Mouse (Mus musculus) liver, embryonic 14.5 days (tissue): Measurements from ENCODE around the gene Nbr1. TPM values are rescaled to one million over a fixed set of nuclear protein-coding genes. Genes with fewer than 3 reads are reported as not detected.
"Not testable (repeated sequence)": the region's sequence is repeated elsewhere in the genome, so short reads cannot be mapped to it uniquely, and the experiment has no call there.

Source experiments
- ATAC-seq: fragments of 200-750 bp; cut with Nextera tagmentation; 2 replicates; pipeline ENCODE4 v1.8.0; 2017; ENCODE audit warnings: moderate number of reproducible peaks, mild to moderate bottlenecking, moderate library complexity; ENCODE audit not compliant: insufficient read depth
- DNase-seq, 3 experiments: peaks; one replicate each; pipeline ENCODE4 v3.0.0-alpha.2; 2012 to 2013; ENCODE audit warnings: low read depth in 3 of 3, low spot score in 3 of 3
- H3K27ac ChIP-seq: fragments of 300-500 bp; sonication (generic); 2 replicates; pipeline ENCODE4 v1.5.1; 2014; ENCODE audit warnings: moderate library complexity, mild to moderate bottlenecking, control low read depth, inconsistent platforms
- H3K27me3 ChIP-seq: fragments of 300-500 bp; sonication (generic); 2 replicates; pipeline ENCODE4 v1.6.1; 2014; ENCODE audit warnings: mild to moderate bottlenecking, low read length, moderate library complexity; ENCODE audit not compliant: control insufficient read depth, insufficient read depth
- H3K36me3 ChIP-seq: fragments of 300-500 bp; sonication (generic); replicated peaks from 2 replicates; pipeline ENCODE4 v1.6.1; 2014; ENCODE audit warnings: low read depth; ENCODE audit not compliant: control insufficient read depth, insufficient read depth
- H3K4me1 ChIP-seq, 2 experiments: fragments of 200-500 bp in 1 of 2; fragments of 300-500 bp in 1 of 2; sonication (generic) in 1 of 2; replicated peaks; 2 replicates each; pipeline ENCODE4 v1.6.1; 2012 to 2014; ENCODE audit warnings: antibody characterized with exemption in 1 of 2, inconsistent platforms in 1 of 2, low read length in 1 of 2; ENCODE audit not compliant: control insufficient read depth in 2 of 2, insufficient read depth in 2 of 2
- H3K4me2 ChIP-seq: fragments of 300-500 bp; sonication (generic); 2 replicates; pipeline ENCODE4 v1.6.1; 2014; ENCODE audit warnings: low read depth, mild to moderate bottlenecking, control low read depth, moderate library complexity
- H3K4me3 ChIP-seq, 2 experiments: fragments of 200-500 bp in 1 of 2; fragments of 300-500 bp in 1 of 2; sonication (generic) in 1 of 2; 2 replicates each; pipeline ENCODE4 v1.5.1; 2012 to 2014; ENCODE audit warnings: low read depth in 2 of 2, low read length in 2 of 2, mild to moderate bottlenecking in 2 of 2, control low read depth in 1 of 2, inconsistent platforms in 1 of 2, moderate library complexity in 1 of 2; ENCODE audit not compliant: insufficient read depth in 1 of 2
- H3K9ac ChIP-seq: fragments of 300-500 bp; sonication (generic); replicated peaks from 2 replicates; pipeline ENCODE4 v1.6.1; 2014; ENCODE audit warnings: mild to moderate bottlenecking, control low read depth, moderate library complexity
- H3K9me3 ChIP-seq: fragments of 300-500 bp; sonication (generic); 2 replicates; pipeline ENCODE4 v1.6.1; 2016; ENCODE audit warnings: low read length, mixed read lengths; ENCODE audit not compliant: control insufficient read depth
- CTCF ChIP-seq: IDR thresholded peaks from 2 replicates; pipeline ENCODE4 v1.5.1; 2016; ENCODE audit warnings: antibody characterized with exemption, low read depth, control low read depth
- EP300 ChIP-seq: IDR thresholded peaks from 2 replicates; pipeline ENCODE4 v1.6.1; 2016; ENCODE audit warnings: antibody characterized with exemption, low read depth
- WGBS: fragments of 180-500 bp; shearing (Covaris S2); extraction: QIAGEN DNeasy Blood & Tissue Kit; methylation state at CpG from one replicate; pipeline ENCODE4 v1.1.7; 2014; ENCODE audit not compliant: insufficient replicate concordance; 5-methylcytosine and 5-hydroxymethylcytosine counted together
- polyA plus RNA-seq, 2 experiments: library from polyadenylated mRNA; depleted of rRNA in 1 of 2; stranded (reverse) in 1 of 2; unstranded in 1 of 2; fragments of >200 nt; fragmentation: Nextera tagmentation in 1 of 2; extraction: Ambion mirVana in 1 of 2; gene quantifications; 2 replicates each; pipeline versions ENCODE4 v1.2.1 to v1.2.3; 2012 to 2014

The Nbr1 gene
- polyA plus RNA-seq, 2 experiments: 24.9 to 28.9 TPM

DNA sequence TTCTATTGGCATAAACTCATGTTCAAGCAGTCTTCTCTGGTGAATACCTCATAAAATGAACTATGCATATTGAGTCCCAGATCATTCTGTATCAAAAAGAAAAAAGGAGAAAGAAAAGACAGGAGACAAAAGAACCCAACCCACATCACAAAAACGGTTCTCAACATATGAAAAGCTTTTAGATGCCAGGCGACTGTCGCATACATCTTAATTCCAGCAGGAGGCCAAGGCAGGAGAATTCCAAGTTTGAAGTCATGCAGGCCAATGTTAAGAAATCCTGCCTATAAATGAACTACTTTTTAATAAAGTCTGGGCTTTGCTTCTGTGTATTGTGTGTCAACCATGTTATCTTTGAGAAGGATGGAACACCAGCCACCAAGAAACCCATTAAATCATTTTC is 52.2 kb downstream of the Nbr1 start:
- no peak for DNase-seq
- Histone ChIP-seq H3K36me3 (no peaks in the 10 kb centered on the region), H3K4me1 (0 out of 4 replicates have a peak, but pooled peaks cover 0 to 1% of the 10 kb centered on the region in 2 experiments), H3K4me2 (peak overlapping the region; percentile 56), H3K9me3 (no peaks in the 10 kb centered on the region), H3K27me3 (no peaks in the 10 kb centered on the region), H3K9ac (no peak overlapping the region), H3K27ac (no peak overlapping the region), H3K4me3 (no peak overlapping the region; a peak in 1 of 4 replicates)
- ATAC-seq: no peak
- TF ChIP-seq EP300 (no peak), CTCF (no peak)
- 2% methylated on average over 3 of the region's 3 CpGs for WGBS

DNA sequence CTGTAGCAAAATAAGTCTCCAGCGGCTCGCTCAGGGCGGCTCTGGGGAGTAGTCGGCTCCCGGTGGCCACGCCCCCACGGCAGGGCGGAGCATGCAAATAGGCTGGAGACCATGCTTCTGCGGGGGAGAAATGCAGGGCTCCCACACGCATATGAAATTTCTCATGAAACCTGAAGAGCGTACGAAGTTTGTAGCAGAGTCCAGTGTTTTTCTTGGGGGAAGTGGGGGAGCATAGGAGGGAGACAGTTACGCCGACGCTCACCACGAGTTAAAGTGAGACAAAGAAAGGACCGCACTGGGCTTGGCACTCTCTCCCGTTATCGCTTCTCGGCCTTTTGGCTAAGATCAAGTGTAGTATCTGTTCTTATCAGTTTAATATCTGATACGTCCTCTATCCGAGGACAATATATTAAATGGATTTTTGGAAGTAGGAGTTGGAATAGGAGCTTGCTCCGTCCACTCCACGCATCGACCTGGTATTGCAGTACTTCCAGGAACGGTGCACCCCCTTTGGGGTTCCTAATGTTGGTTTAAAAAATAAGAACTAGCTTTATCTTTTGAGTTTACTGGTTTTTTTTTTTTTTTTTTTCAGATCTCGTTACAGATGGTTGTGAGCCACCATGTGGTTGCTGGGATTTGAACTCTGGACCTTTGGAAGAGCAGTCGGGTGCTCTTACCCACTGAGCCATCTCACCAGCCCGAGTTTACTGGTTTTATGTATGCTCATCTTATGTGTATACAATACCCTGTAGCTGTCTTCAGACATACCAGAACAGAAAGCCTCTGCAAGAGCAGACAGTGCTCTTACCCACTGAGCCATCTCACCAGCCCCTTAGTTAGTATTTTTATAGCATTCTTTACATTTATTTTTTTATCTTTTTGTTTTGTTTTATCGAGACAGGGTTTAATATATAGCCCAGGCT is 52.8 kb downstream of the Nbr1 start:
- DNase-seq: peak; percentile 62 to 79 (median 70)
- not testable (repeated sequence) for H3K27me3 ChIP-seq, H3K36me3 ChIP-seq, H3K4me1 ChIP-seq, H3K9me3 ChIP-seq
- H3K4me3 ChIP-seq: peak overlapping the region; percentile 28 to 34; a peak in 3 of 4 replicates
- H3K27ac ChIP-seq: peak overlapping the region; percentile 83
- H3K9ac ChIP-seq: peak overlapping the region; percentile 34; the same call in 1 of the 2 replicates
- under 1% methylated on average over 29 of the region's 30 CpGs for WGBS
- peak overlapping the region; percentile 56 for H3K4me2 ChIP-seq
- ATAC-seq: peak; percentile 87
- TF ChIP-seq EP300: peak; percentile 33; the same call in 1 of the 2 replicates

DNA sequence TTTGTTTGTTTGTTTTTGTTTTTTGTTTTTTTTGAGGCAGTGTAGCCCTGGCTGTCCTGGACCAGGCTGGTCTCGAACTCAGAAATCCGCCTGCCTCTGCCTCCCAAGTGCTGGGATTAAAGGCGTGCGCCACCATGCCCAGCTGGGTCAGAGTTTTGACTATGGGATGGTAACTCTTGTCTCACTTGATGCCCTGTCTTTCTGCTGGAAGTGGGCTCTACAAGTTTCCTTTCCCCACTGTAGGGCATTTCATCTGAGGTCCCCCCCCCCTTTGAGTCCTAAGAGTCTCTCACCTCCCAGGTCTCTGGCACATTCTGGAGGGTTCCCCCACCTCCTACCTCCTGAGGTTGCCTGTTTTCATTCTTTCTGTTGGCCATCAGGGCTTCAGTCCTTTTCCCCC is 55.2 kb downstream of the Nbr1 start:
- not testable (repeated sequence) for H3K4me2 ChIP-seq, H3K4me1 ChIP-seq, DNase-seq, H3K9ac ChIP-seq, H3K27me3 ChIP-seq, H3K4me3 ChIP-seq, H3K27ac ChIP-seq, ATAC-seq, H3K36me3 ChIP-seq, H3K9me3 ChIP-seq
- WGBS: 76% methylated on average over 4 of the region's 4 CpGs

DNA sequence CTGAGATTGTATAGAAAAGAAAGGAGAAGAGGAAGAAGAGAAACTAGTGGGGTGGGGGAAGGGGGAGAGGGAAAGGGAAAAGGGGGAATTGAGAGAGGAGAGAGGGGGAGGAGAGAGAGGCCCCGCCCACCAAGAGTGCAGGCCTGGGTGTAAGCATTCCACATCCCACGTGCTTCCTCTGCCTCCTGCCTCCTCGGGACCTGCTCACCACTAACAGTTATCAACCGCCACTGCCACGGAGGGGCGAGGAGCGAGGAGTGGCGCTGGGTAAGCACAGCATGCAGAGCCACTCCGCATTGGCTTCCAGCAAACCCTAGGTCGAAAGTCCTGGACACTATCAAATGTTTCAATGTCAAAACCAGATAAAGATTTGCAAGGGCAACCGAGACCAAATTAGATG is 58.5 kb downstream of the Nbr1 start:
- DNase-seq: no peak
- no peaks in the 10 kb centered on the region for H3K36me3 ChIP-seq
- no peak overlapping the region for H3K27ac ChIP-seq
- H3K4me1 ChIP-seq: peaks cover 6 to 21% of the 10 kb centered on the region in 2 experiments
- TF ChIP-seq EP300: no peak
- TF ChIP-seq CTCF: no peak
- WGBS: 12% methylated on average over 11 of the region's 11 CpGs
- H3K9me3 ChIP-seq: no peaks in the 10 kb centered on the region
- no peak overlapping the region for H3K4me3 ChIP-seq
- ATAC-seq: no peak
- no peaks in the 10 kb centered on the region for H3K27me3 ChIP-seq
- no peak overlapping the region for H3K9ac ChIP-seq
- H3K4me2 ChIP-seq: peak overlapping the region; percentile 28; the same call in 1 of the 2 replicates

DNA sequence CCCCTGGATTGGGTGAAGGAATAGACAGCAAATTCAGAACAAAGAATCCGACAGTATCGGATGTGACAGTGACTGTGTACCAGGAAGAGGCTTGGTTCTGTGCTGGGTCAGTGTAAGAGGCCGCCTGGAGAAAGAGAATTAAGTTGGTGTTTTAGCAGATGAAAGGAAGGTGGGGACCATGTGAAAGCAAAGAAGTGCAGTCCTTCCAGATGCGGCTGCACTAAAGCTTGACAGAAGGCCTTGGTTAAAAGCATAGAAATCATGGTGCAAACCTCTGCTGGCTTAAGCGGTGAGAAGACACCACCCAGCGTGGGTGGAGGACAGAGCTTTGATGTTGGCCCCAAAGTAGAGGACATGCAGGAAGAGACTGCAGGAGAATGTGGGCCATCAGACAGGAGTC is 61.6 kb downstream of the Nbr1 start:
- no peak for TF ChIP-seq CTCF
- TF ChIP-seq EP300: no peak
- no peaks in the 10 kb centered on the region for H3K36me3 ChIP-seq
- ATAC-seq (no peak), DNase-seq (no peak)
- H3K9ac ChIP-seq: no peak overlapping the region
- no peak overlapping the region for H3K27ac ChIP-seq
- H3K9me3 ChIP-seq: no peaks in the 10 kb centered on the region
- peaks cover 35 to 49% of the 10 kb centered on the region in 2 experiments for H3K4me1 ChIP-seq
- H3K4me2 ChIP-seq: no peak overlapping the region
- 69% methylated on average over 6 of the region's 6 CpGs for WGBS
- H3K4me3 ChIP-seq: no peak overlapping the region
- H3K27me3 ChIP-seq: no peaks in the 10 kb centered on the region
